Mouse (Mus musculus) kidney, embryonic 14.5 days (tissue): ENCODE results near the gene Asns. TPM values are rescaled to one million over a fixed set of nuclear protein-coding genes. Genes with fewer than 3 reads are reported as not detected.
"Not testable (repeated sequence)": the region's sequence is repeated elsewhere in the genome, so short reads cannot be mapped to it uniquely, and the experiment has no call there.

Source experiments
- ATAC-seq: fragments of 200-750 bp; cut with Nextera tagmentation; 2 replicates; pipeline ENCODE4 v1.8.0; 2017; ENCODE audit warnings: moderate number of reproducible peaks, mild to moderate bottlenecking, moderate TSS enrichment, moderate library complexity; ENCODE audit not compliant: low FRiP score, low TSS enrichment
- H3K27ac ChIP-seq: fragments of 300-500 bp; sonication (generic); 2 replicates; pipeline ENCODE4 v1.5.1; 2014; ENCODE audit warnings: low read depth, mild to moderate bottlenecking, low read length, moderate library complexity, mixed read lengths
- H3K27me3 ChIP-seq: fragments of 300-500 bp; sonication (generic); 2 replicates; pipeline ENCODE4 v1.6.1; 2014; ENCODE audit warnings: mild to moderate bottlenecking, low read length; ENCODE audit not compliant: control insufficient read depth, insufficient read depth
- H3K36me3 ChIP-seq: fragments of 300-500 bp; sonication (generic); 2 replicates; pipeline ENCODE4 v1.6.1; 2014; ENCODE audit warnings: low read length, mixed read lengths; ENCODE audit not compliant: control insufficient read depth, insufficient read depth
- H3K4me1 ChIP-seq: fragments of 300-500 bp; sonication (generic); 2 replicates; pipeline ENCODE4 v1.6.1; 2014; ENCODE audit warnings: low read length, mixed read lengths; ENCODE audit not compliant: control insufficient read depth, insufficient read depth
- H3K4me2 ChIP-seq: fragments of 300-500 bp; sonication (generic); replicated peaks from 2 replicates; pipeline ENCODE4 v1.6.1; 2014; ENCODE audit warnings: low read depth, mild to moderate bottlenecking, low read length
- H3K4me3 ChIP-seq: fragments of 300-500 bp; sonication (generic); 2 replicates; pipeline ENCODE4 v1.5.1; 2014; ENCODE audit warnings: mild to moderate bottlenecking, low read length
- H3K9ac ChIP-seq: fragments of 300-500 bp; sonication (generic); 2 replicates; pipeline ENCODE4 v1.6.1; 2014; ENCODE audit warnings: low read depth, mild to moderate bottlenecking, low read length, moderate library complexity
- H3K9me3 ChIP-seq: fragments of 300-500 bp; sonication (generic); 2 replicates; pipeline ENCODE4 v1.6.1; 2016; ENCODE audit warnings: low read length; ENCODE audit not compliant: control insufficient read depth
- WGBS: fragments of 180-500 bp; shearing (Covaris S2); extraction: QIAGEN DNeasy Blood & Tissue Kit; methylation state at CpG from one replicate; pipeline ENCODE4 v1.1.7; 2014; 5-methylcytosine and 5-hydroxymethylcytosine counted together
- polyA plus RNA-seq: library from polyadenylated mRNA; unstranded; fragments of >200 nt; fragmentation: Nextera tagmentation; extraction: Ambion mirVana; gene quantifications from 2 replicates; pipeline ENCODE4 v1.2.1, GENCODE M21; 2014

Asns gene
- polyA plus RNA-seq, 1 experiment from 2014 or later = 34.8 TPM

- Histone ChIP-seq H3K4me3 (no peak overlapping the region), H3K9ac (no peak overlapping the region), H3K36me3 (no peaks in the 10 kb centered on the region), H3K4me2 (no peak overlapping the region), H3K9me3 (no peaks in the 10 kb centered on the region), H3K27me3 (no peaks in the 10 kb centered on the region), H3K4me1 (no peaks in the 10 kb centered on the region), H3K27ac (no peak overlapping the region)
- WGBS = 84% methylated on average over 5 of the region's 5 CpGs
- no peak for ATAC-seq
These were observed 24.7 kb downstream of the Asns start for GRCm38 (mm10) chr6:7668332-7668731.

- 90% methylated on average over 4 of the region's 4 CpGs for WGBS
- not testable (repeated sequence) for ATAC-seq, H3K9ac ChIP-seq
These were observed 27.2 kb downstream of the Asns start for GRCm38 (mm10) chr6:7665902-7666301.

GRCm38 (mm10) chr6:7661455-7661854 is 31.6 kb downstream of the Asns start:
- ATAC-seq = no peak
- H3K9me3 ChIP-seq = no peaks in the 10 kb centered on the region
- 62% methylated on average over 4 of the region's 4 CpGs for WGBS
- no peaks in the 10 kb centered on the region for H3K4me1 ChIP-seq
- H3K4me3 ChIP-seq = no peak overlapping the region
- H3K27me3 ChIP-seq = no peaks in the 10 kb centered on the region
- no peak overlapping the region for H3K27ac ChIP-seq
- H3K4me2 ChIP-seq = no peak overlapping the region
- H3K36me3 ChIP-seq = no peaks in the 10 kb centered on the region
- no peak overlapping the region for H3K9ac ChIP-seq

More at GRCm38 (mm10) chr6:7665902-7666301, 27.2 kb downstream of the Asns start:
- H3K27ac ChIP-seq, H3K4me2 ChIP-seq, H3K27me3 ChIP-seq, H3K36me3 ChIP-seq, H3K4me1 ChIP-seq, H3K4me3 ChIP-seq, H3K9me3 ChIP-seq: not testable (repeated sequence)

GRCm38 (mm10) chr6:7660377-7661080 is 32.5 kb downstream of the Asns start:
- no peaks in the 10 kb centered on the region for H3K36me3 ChIP-seq
- no peak overlapping the region for H3K9ac ChIP-seq
- WGBS = 68% methylated on average over 5 of the region's 5 CpGs
- H3K4me1 ChIP-seq = no peaks in the 10 kb centered on the region
- no peak overlapping the region for H3K4me2 ChIP-seq
- H3K27ac ChIP-seq = no peak overlapping the region
- H3K27me3 ChIP-seq = no peaks in the 10 kb centered on the region
- no peak for ATAC-seq
- H3K9me3 ChIP-seq = no peaks in the 10 kb centered on the region
- no peak overlapping the region for H3K4me3 ChIP-seq

GRCm38 (mm10) chr6:7656601-7657000 is 36.5 kb downstream of the Asns start:
- ATAC-seq = no peak
- no peaks in the 10 kb centered on the region for H3K9me3 ChIP-seq
- H3K4me1 ChIP-seq = no peaks in the 10 kb centered on the region
- no peaks in the 10 kb centered on the region for H3K36me3 ChIP-seq
- no peaks in the 10 kb centered on the region for H3K27me3 ChIP-seq
- 92% methylated on average over 1 of the region's 1 CpGs for WGBS
- H3K27ac ChIP-seq = no peak overlapping the region
- H3K9ac ChIP-seq = no peak overlapping the region
- H3K4me2 ChIP-seq = no peak overlapping the region
- H3K4me3 ChIP-seq = no peak overlapping the region

- Histone ChIP-seq H3K4me2 (no peak overlapping the region), H3K27me3 (no peaks in the 10 kb centered on the region), H3K9me3 (no peaks in the 10 kb centered on the region), H3K27ac (no peak overlapping the region), H3K4me1 (no peaks in the 10 kb centered on the region), H3K4me3 (no peak overlapping the region), H3K36me3 (no peaks in the 10 kb centered on the region), H3K9ac (no peak overlapping the region)
- no peak for ATAC-seq
These were observed 44.6 kb downstream of the Asns start for GRCm38 (mm10) chr6:7648458-7648857.

Other genes starting within 250 kb of the Asns start
- 0.51 and 0.67 TPM in 2 replicates for gene Tac1, start 138.4 kb downstream of the Asns start, polyA plus RNA-seq
- gene C1galt1, start 151.6 kb upstream of the Asns start, polyA plus RNA-seq = 4.2 and 5.3 TPM in 2 replicates